Mouse (Mus musculus) mouse trophoblast stem cell (cell line): ENCODE measurements around the gene Ift52.

Experiments
- in situ Hi-C, 2 experiments: fragments of 300-500 bp; cut with MseI, MboI; formaldehyde crosslinking; loops; 2 replicates in 1 of 2; 3 replicates in 1 of 2; pipeline ENCODE4 v1.15.1; 2025

The Ift52 gene

DNA sequence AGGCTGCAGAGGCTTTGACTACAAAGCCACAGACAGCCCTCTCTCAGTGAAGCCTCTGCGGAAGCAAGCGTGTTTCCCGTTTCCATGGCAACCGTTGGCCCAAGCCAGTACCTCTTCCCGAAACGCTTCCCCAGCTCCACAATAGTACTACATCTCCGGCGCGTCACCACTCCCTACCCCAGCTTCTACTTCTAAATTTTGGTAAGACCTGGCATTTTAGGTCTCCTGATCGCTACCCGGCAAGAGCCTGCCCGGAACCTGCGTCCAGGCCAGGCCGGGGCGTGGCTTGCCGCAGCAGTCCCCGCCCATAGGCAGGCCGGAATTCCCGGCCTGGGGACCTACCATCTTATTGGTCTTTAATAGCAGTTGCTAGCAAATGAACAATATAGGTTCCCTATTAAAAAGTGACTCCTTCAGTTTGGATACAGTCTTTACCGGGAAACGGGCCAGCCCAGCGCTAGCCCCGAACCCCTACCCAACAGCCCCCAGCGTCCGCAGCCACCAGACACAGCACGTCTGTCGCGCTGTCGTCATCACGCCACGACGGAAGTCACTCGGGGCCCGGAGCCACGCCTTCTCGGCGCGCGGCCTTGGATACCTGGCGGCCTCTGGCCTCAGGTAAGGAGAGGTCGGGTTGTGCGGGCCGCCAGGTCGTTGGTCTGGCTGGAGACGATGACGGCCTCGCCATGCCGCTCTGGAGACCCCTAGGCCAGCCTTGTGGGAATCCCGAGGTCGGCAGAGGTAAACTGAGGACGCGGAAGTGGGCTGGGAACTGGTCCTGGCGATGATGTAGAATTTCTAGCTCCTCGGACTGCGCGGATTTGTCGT lies at the start of gene Ift52:
Ift52 (plus strand) TSS at position 439 of the 828 bp plus-strand sequence.
- in situ Hi-C loops = no loop called here

GRCm38 (mm10) chr2:162968357-162968756 lies 48.8 kb upstream of the Ift52 start:
- in situ Hi-C loops = no loop called here

- in situ Hi-C loops = no loop called here
Observed at GRCm38 (mm10) chr2:162969101-162969500, 48.1 kb upstream of the Ift52 start.

GRCm38 (mm10) chr2:162970896-162971295 lies 46.3 kb upstream of the Ift52 start:
- in situ Hi-C loops = no loop called here

- in situ Hi-C loops = no loop called here
Observed at GRCm38 (mm10) chr2:162972752-162973151, 44.4 kb upstream of the Ift52 start.

DNA sequence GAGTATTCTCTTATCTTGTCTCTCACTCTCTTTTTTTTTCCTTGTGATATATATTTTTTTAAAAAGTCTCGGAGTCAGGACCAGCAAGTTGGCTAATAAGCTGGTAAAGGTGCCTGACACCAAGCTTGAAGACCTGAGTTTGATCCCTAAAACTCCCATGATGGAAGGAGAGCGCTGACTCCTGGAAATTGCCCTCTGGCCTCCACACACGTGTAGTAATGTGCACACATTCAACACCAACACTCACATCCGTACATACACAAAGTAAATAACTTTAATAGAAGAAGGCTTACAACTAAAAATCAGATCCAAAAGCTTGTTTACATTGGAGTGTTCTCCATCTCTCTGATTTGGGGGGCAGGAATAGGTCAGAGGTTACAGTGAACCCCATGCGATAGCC lies 43.9 kb upstream of the Ift52 start:
- in situ Hi-C loops = no loop called here

DNA sequence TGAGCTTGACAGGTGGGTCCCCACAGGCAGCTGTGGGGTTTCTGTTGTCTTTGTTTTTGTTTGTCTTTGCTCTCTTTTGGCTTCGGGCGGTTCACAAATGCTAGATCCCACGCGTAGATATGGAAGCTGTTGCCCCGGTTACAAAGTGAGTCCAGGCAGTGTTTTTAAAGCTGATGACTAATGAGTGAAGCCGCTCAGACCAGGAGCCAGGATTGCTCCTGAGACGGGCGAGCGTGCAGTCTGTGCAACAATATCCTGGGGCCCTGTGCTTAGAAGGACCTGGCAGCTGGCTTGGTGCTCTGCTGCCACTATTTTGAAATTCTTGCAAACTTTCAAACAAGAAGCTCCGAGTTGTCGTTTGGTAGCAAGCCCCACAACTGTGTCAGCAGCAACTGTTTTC lies 43.5 kb upstream of the Ift52 start:
- in situ Hi-C loops = no loop called here

DNA sequence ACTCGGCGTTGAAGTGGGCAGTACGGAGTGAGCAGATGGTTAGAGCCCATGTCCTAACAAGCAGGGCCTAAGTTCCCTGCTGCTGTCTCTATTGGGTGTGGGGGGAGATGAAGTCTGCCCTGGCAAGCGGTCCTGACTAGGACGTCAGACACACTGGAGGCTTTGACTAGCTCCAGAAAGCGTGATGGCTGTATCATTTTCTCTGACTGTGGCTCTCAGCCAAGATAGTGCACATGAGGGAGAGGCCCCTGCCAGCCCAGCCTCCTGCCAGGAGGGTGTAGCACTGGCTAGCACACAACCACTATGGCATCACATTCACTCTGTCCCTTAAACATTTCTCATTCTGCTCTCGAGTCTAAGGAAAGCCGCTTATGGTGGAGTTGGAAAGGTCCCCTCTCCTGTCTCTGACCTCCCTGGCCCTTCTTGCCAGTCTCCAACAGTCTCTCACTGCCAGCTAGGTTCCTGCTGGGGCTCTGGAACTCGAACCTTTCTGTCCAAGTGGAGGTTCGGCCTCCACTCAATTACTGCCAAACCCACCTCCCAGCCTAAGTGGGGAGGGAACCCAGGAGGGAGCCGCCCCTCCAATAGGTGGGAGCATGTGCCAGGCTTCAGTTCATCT lies 41.9 kb upstream of the Ift52 start:
- in situ Hi-C loops = no loop called here

DNA sequence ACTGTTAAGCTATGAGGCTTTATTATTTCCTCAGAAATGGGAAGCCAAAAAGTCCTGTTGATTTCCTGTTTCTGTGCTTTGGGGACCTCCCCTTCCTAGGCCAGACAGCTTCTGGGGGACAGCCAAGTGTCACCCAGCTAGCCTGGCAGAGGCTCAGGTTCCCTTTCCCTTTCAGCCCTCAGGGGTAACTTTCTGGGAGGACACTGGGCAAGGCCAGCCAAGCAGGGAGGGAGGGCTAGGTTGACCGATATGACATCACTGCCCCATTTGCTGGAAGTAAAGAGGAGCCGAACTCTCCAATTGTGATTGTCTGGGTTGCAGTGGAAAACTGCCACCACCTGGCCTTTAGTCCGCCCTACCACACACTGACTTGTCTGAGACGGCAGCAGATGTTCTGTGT lies 41.2 kb upstream of the Ift52 start:
- in situ Hi-C loops = no loop called here

GRCm38 (mm10) chr2:162984381-162984780 lies 32.8 kb upstream of the Ift52 start:
- in situ Hi-C loops = no loop called here

DNA sequence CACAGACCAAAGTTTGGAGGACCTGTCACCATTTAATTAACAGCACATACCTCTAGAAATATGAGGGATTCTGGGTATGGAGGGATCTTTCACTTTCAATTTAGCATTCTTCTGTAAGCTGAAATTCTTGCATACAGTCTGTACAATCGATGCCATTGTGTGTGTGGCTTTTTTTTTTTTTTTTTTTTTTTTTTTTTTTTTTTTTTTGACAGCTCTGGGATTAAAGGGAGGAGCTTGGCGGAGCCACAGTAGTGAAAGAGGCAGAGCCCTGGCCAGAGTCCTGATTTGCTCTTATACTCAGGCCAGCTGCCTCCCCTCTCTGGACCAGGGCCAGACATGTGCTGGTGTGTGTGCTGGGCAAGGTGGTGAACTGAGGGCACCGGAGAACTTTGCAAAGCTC lies 31.2 kb upstream of the Ift52 start:
- in situ Hi-C loops = no loop called here

- in situ Hi-C loops = no loop called here
Observed at GRCm38 (mm10) chr2:162986764-162987163, 30.4 kb upstream of the Ift52 start.

DNA sequence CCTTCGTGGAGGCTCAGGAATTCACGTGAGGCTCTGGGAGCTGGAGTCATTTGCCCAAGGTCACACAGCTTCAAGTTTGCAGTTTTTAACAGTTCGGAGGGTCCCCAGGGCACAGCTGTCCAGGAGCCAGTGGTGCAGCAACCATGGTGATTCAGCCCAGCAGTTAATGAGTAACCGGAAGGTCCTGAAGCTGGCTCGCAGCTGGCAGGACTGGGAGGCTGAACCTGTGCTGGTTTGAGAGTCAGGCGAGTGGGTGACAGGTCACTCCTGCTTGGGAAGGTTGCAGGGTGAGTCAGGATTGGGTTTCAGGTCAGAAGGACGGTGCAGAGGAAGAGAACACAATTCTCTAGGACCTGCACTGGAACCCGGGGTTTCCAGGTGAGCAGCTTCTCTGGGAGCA lies 29.9 kb upstream of the Ift52 start, which contains the start of gene Sgk2:
Sgk2 (plus strand) TSS at position 113 of the 400 bp plus-strand sequence.
- in situ Hi-C loops = no loop called here

- in situ Hi-C loops = no loop called here
Observed at GRCm38 (mm10) chr2:162988235-162988634, 28.9 kb upstream of the Ift52 start.

GRCm38 (mm10) chr2:162991394-162992083 lies 25.6 kb upstream of the Ift52 start:
- in situ Hi-C loops = no loop called here

- in situ Hi-C loops = no loop called here
Observed at GRCm38 (mm10) chr2:162992084-162992437, 25.1 kb upstream of the Ift52 start.

GRCm38 (mm10) chr2:162993881-162994616 lies 23.1 kb upstream of the Ift52 start:
- in situ Hi-C loops = no loop called here

GRCm38 (mm10) chr2:162998528-162999230 lies 18.5 kb upstream of the Ift52 start:
- in situ Hi-C loops = no loop called here

DNA sequence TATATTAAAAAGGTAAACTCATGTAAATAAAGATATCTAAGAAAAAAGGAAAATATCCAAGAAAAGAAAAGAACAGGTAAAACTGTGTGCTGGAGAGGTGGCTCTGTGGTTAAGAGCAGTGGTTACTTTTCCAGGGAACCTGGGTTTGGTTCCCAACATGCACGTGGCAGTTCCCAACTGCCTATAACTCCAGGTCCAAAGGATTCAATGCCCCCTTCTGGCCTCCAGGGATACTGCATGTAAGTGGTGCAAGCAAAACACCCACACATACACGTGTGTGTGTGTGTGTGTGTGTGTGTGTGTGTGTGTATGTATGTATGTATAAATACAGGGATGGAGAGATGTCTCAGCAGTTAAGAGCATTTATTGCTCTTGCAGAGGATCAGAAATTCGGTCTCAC lies 17.4 kb upstream of the Ift52 start:
- in situ Hi-C loops = loop anchor here in 1 of 2 experiments (10.0 kb wide), 1 partner anchor 75 kb away; no protein-coding TSS in a partner anchor

DNA sequence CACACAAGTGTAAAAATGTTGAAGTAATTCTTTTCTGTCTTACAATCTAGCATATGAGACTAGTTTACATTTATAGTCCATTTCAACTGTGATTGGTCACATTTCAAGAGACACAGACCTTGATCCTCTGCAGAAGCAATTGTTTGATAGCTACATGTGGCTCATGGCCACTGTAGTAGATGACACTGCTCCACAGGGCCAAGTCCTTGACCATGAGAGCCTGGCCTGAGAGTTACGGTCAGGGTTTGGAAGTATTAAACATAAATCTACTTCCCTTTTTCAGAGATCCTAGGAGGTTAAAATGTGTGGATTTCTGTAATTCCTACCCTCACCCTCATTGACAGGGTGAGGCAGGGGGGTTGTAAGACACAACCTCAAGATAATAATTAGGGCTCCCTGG lies 16.1 kb upstream of the Ift52 start:
- in situ Hi-C loops = loop anchor here in 1 of 2 experiments (10.0 kb wide), 1 partner anchor 76 kb away; no protein-coding TSS in a partner anchor

GRCm38 (mm10) chr2:163007299-163007698 lies 9.9 kb upstream of the Ift52 start:
- in situ Hi-C loops = loop anchor here in 1 of 2 experiments (10.0 kb wide), 1 partner anchor 82 kb away; no protein-coding TSS in a partner anchor
